Mouse (Mus musculus): ENCODE data around the gene Dnaaf2.
"Not testable (repeated sequence)": the region's sequence is repeated elsewhere in the genome, so short reads cannot be mapped to it uniquely, and the experiment has no call there.

Dnaaf2 gene

GRCm38 (mm10) chr12:69197378-69198163, 658 bp downstream of the Dnaaf2 start:
- no peak for DNase-seq (ENCODE audit: low spot score)

GRCm38 (mm10) chr12:69196444-69197377, 1.5 kb downstream of the Dnaaf2 start, which contains the start of gene Gm49383:
Gene Gm49383 (minus strand): TSS chr12:69197104.
- peak; percentile 71 for DNase-seq (ENCODE audit: low spot score)

GRCm38 (mm10) chr12:69192637-69193036, 5.6 kb downstream of the Dnaaf2 start:
- DNase-seq (ENCODE audit: low spot score): no peak

- DNase-seq (ENCODE audit: low spot score): no peak
These were observed 6.8 kb downstream of the Dnaaf2 start for GRCm38 (mm10) chr12:69191396-69191795.

- no peak for DNase-seq (ENCODE audit: low spot score)
These were observed 7.7 kb downstream of the Dnaaf2 start for GRCm38 (mm10) chr12:69190522-69190921.

- DNase-seq (ENCODE audit: low spot score): no peak
These were observed 8.2 kb downstream of the Dnaaf2 start for GRCm38 (mm10) chr12:69190074-69190473.

- no peak for DNase-seq (ENCODE audit: low spot score)
These were observed 11.3 kb downstream of the Dnaaf2 start for GRCm38 (mm10) chr12:69186811-69187471.

GRCm38 (mm10) chr12:69185371-69185770, 12.9 kb downstream of the Dnaaf2 start:
- no peak for DNase-seq (ENCODE audit: low spot score)

- DNase-seq (ENCODE audit: low spot score): peak; percentile 60
These were observed 13.6 kb downstream of the Dnaaf2 start for GRCm38 (mm10) chr12:69184342-69185295.

- peak; percentile 98 for DNase-seq (ENCODE audit: low spot score)
These were observed 14.5 kb downstream of the Dnaaf2 start, which contains the start of the genes Rpl36al and Mgat2 for GRCm38 (mm10) chr12:69183583-69184308. Gene Rpl36al (minus strand): TSS chr12:69184083. Gene Mgat2 (plus strand): TSS chr12:69184157.

- DNase-seq (ENCODE audit: low spot score): no peak
These were observed 16.4 kb downstream of the Dnaaf2 start for GRCm38 (mm10) chr12:69181800-69182199.

GRCm38 (mm10) chr12:69179371-69179770, 18.9 kb downstream of the Dnaaf2 start:
- no peak for DNase-seq (ENCODE audit: low spot score)

GRCm38 (mm10) chr12:69177526-69177925, 20.7 kb downstream of the Dnaaf2 start:
- DNase-seq (ENCODE audit: low spot score): no peak

- no peak for DNase-seq (ENCODE audit: low spot score)
These were observed 22.3 kb downstream of the Dnaaf2 start for GRCm38 (mm10) chr12:69175975-69176374.

GRCm38 (mm10) chr12:69171307-69171706, 26.9 kb downstream of the Dnaaf2 start:
- DNase-seq (ENCODE audit: low spot score): no peak

GRCm38 (mm10) chr12:69168461-69169106, 29.6 kb downstream of the Dnaaf2 start, which contains the start of gene Lrr1:
Gene Lrr1 (plus strand): TSS chr12:69168814.
- DNase-seq (ENCODE audit: low spot score): peak; percentile 89

GRCm38 (mm10) chr12:69167656-69168460, 30.4 kb downstream of the Dnaaf2 start:
- no peak for DNase-seq (ENCODE audit: low spot score)

- DNase-seq (ENCODE audit: low spot score): not testable (repeated sequence)
These were observed 31.2 kb downstream of the Dnaaf2 start for GRCm38 (mm10) chr12:69166861-69167581.
